Mouse (Mus musculus) bone marrow macrophage, adult 2 months (primary cell): Measurements from ENCODE around the gene Morn1. TPM values are rescaled to one million over a fixed set of nuclear protein-coding genes. Genes with fewer than 3 reads are reported as not detected.

Experiments
- H3K27ac ChIP-seq: 2 replicates; pipeline ENCODE4 v1.5.1; 2012; ENCODE audit warnings: low read depth, low read length; ENCODE audit not compliant: insufficient read depth
- H3K4me1 ChIP-seq: 2 replicates; pipeline ENCODE4 v1.6.1; 2012; ENCODE audit warnings: low read length; ENCODE audit not compliant: control insufficient read depth, insufficient read depth
- H3K4me3 ChIP-seq: 2 replicates; pipeline ENCODE4 v1.5.1; 2012; ENCODE audit warnings: mild to moderate bottlenecking, low read length, moderate library complexity; ENCODE audit not compliant: insufficient read depth
- CTCF ChIP-seq: IDR thresholded peaks from 2 replicates; pipeline ENCODE4 v1.5.1; 2012; ENCODE audit warnings: low read depth, mild to moderate bottlenecking, low read length, moderate library complexity
- POLR2A ChIP-seq: IDR thresholded peaks from 2 replicates; pipeline ENCODE4 v1.6.1; 2012; ENCODE audit warnings: mild to moderate bottlenecking, low read depth, low read length, borderline replicate concordance
- polyA plus RNA-seq: library from polyadenylated mRNA; stranded (reverse); fragments of >200 nt; gene quantifications from 2 replicates; pipeline ENCODE4 v1.2.4, GENCODE M21; 2012; ENCODE audit not compliant: missing spikeins, insufficient read depth, insufficient read length

Morn1 gene
- polyA plus RNA-seq, 1 experiment, result 2.5 TPM

- TF ChIP-seq POLR2A (no peak), CTCF (no peak)
- peaks cover 27% of the 10 kb centered on the region for H3K4me1 ChIP-seq
- H3K27ac ChIP-seq, result no peak overlapping the region
- no peak overlapping the region for H3K4me3 ChIP-seq
Observed at GRCm38 (mm10) chr4:155171961-155172533, 85.7 kb downstream of the Morn1 start.

DNA sequence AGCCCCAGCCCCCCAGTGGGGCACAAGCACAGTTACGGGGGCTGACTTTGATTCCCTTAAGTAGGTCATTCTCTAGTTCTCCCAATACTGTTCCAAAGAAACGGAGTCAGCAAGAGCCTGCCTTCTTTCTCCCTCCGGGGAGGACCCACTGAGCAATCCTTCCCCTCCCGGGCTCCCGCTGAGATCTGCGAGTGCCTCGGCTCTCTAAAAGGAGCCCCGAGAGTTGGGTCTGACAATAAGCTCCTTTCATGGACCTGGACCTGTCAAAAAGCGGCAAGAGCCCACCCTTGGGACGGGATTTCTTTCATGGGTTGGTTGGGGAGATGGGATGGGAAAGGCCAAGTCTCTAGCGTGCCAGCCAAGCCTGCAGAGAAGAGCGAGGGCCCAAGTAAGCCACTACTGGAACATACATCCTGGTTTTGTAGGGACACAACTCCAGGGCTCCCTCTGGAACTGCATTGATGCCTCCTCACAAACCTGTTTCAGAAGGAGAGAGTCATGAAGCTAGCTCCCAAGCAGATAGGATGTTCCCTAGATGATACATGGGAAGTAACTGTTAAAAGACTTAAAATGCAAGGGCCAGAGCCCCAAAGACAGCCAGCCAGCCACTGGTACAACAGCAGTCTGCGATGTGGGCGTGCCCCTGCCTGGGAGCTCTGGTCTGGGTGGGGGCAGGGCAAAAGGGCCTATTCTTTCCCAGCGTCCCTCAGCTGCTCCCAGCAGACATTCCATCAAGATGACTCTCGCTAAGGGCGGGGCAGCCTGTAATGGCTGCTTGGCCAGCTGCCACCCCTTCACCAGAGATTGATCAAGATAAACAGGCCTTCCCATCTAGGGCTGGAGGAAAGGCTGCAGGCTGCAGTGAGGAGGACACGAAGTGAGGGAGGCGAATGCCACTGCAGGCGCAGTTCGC is 86.8 kb downstream of the Morn1 start:
- Histone ChIP-seq H3K27ac (no peak overlapping the region), H3K4me3 (no peak overlapping the region), H3K4me1 (peaks cover 37% of the 10 kb centered on the region)
- TF ChIP-seq CTCF (no peak), POLR2A (no peak)

DNA sequence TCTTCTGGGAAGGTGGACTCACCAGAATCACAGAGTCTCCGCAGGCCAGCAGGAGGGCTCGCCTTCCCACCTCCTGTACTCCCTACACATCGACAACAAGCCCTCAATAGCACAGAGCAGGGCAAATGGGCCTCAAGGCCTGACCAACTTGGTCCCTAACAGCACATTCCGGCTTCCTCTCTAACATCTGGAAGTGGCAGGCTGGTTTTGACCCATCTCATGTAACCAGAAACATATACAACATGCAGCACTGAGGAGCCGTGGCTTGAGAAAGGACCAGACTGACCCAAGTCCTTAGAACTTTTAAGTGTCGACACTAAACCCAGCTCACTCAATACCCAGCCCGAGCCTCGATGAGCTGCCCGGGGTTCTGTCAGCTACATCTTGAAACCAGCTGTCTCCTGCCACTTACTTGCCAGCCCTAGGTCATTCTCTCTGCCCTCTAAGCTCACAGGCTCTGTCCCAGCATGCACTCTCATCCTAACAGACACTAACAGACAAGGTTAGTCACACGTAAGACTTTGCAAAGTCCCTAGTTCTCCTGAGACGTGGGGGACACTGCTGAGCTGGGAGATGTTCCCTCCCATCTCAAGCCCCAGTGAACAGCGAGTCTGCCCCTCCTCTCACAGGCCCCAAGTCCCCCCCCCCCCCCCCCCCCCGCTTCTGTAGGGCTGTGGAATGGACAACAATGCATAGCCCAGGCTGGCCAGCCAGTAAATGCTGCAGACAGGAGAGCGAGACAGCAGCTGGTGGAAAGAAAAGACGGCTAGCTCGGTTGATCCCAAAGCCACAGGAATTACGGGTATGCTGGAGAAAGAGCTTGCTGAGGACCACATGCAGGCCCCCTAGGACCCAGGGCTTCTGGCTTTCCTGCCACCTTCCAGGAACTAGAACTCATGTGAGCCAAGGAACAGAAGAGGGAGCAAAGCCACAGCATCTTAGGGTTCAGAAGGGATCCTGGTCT is 87.7 kb downstream of the Morn1 start:
- Histone ChIP-seq H3K27ac (no peak overlapping the region), H3K4me3 (no peak overlapping the region), H3K4me1 (peaks cover 43% of the 10 kb centered on the region)
- TF ChIP-seq CTCF (no peak), POLR2A (no peak)

- Histone ChIP-seq H3K4me1 (peaks cover 48% of the 10 kb centered on the region), H3K27ac (no peak overlapping the region), H3K4me3 (no peak overlapping the region)
- no peak for TF ChIP-seq CTCF
- no peak for TF ChIP-seq POLR2A
Observed at GRCm38 (mm10) chr4:155176210-155176609, 89.8 kb downstream of the Morn1 start.

- peak overlapping the region; percentile 64 for H3K27ac ChIP-seq
- peak overlapping the region; percentile 17 for H3K4me3 ChIP-seq
- TF ChIP-seq CTCF (no peak), POLR2A (no peak)
- H3K4me1 ChIP-seq, result peaks cover 45% of the 10 kb centered on the region
Observed at GRCm38 (mm10) chr4:155178274-155178673, 91.9 kb downstream of the Morn1 start.

DNA sequence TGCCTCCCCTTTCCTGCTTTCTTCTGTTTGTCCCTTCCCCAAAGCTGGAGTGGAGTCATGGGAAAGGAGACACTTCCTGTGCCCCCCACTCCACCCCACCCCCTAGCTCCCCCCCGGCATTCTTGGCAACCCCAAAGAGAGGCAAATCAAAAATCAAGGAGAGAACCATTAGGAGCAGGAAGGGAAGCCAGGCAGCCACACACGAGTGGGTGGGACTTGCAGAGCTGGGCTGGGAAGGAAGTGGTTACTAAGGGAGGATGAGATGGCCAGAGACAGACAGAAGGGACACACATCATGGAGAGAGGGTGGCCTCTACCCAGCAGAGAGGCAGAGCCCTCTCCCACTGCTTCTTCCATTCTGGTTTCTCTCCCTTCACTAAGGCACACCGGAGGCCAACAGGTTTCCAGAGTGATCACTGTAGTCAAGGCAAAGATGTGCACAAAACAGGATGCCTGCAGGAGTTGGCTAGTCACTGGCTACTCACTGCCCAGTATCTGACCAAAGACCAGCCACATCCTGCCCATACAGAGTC is 92.7 kb downstream of the Morn1 start:
- peaks cover 37% of the 10 kb centered on the region for H3K4me1 ChIP-seq
- H3K27ac ChIP-seq, result peak overlapping the region; percentile 64
- H3K4me3 ChIP-seq, result peak overlapping the region; percentile 17
- TF ChIP-seq CTCF, result no peak
- no peak for TF ChIP-seq POLR2A

DNA sequence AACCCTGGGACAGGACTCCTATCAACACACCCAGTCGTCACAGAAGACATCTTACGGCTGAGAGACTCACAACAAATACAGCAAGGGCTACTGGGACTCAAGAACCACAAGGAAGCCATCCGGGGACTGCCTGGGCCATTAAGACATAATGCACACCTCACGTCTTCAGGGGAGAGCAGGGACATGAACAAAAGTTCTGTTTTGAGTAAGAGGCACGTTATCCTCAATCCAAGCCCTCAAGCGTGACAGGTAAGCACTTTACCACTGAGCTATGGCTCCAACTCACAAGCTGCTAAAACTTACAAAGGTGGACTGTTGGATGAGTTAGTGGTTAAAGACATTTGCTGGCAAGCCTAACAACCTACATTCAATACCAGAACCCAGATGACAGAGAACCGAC is 96.8 kb downstream of the Morn1 start:
- TF ChIP-seq CTCF (no peak), POLR2A (no peak)

GRCm38 (mm10) chr4:155184248-155185070 is 98.1 kb downstream of the Morn1 start:
- Histone ChIP-seq H3K27ac (no peak overlapping the region), H3K4me3 (no peak overlapping the region), H3K4me1 (peaks cover 42% of the 10 kb centered on the region)
- no peak for TF ChIP-seq CTCF
- TF ChIP-seq POLR2A, result no peak

More for the DNA sequence above, 96.8 kb downstream of the Morn1 start:
- H3K27ac ChIP-seq, result no peak overlapping the region
- H3K4me1 ChIP-seq, result peaks cover 43% of the 10 kb centered on the region
- no peak overlapping the region for H3K4me3 ChIP-seq
